Mouse (Mus musculus) limb, embryonic 13.5 days (tissue): ENCODE data around the gene Prkaca. TPM values are rescaled to one million over a fixed set of nuclear protein-coding genes. Genes with fewer than 3 reads are reported as not detected.
"Not testable (repeated sequence)": the region's sequence is repeated elsewhere in the genome, so short reads cannot be mapped to it uniquely, and the experiment has no call there.

Source experiments
- ATAC-seq: fragments of 200-750 bp; cut with Nextera tagmentation; 2 replicates; pipeline ENCODE4 v1.8.0; 2017; ENCODE audit warnings: low read depth, moderate number of reproducible peaks, moderate TSS enrichment; ENCODE audit not compliant: low FRiP score
- H3K27ac ChIP-seq: fragments of 300-500 bp; sonication (generic); 2 replicates; pipeline ENCODE4 v1.5.1; 2015; ENCODE audit warnings: inconsistent platforms, mild to moderate bottlenecking, moderate library complexity
- H3K27me3 ChIP-seq: fragments of 300-500 bp; sonication (generic); 2 replicates; pipeline ENCODE4 v1.6.1; 2015; ENCODE audit warnings: mild to moderate bottlenecking, inconsistent platforms
- H3K36me3 ChIP-seq: fragments of 300-500 bp; sonication (generic); 2 replicates; pipeline ENCODE4 v1.6.1; 2015; ENCODE audit warnings: inconsistent platforms, mild to moderate bottlenecking, moderate library complexity
- H3K4me1 ChIP-seq: fragments of 300-500 bp; sonication (generic); 2 replicates; pipeline ENCODE4 v1.6.1; 2015; ENCODE audit warnings: inconsistent platforms
- H3K4me2 ChIP-seq: fragments of 300-500 bp; sonication (generic); replicated peaks from 2 replicates; pipeline ENCODE4 v1.6.1; 2015; ENCODE audit warnings: inconsistent platforms, mild to moderate bottlenecking, moderate library complexity
- H3K4me3 ChIP-seq: fragments of 300-500 bp; sonication (generic); 2 replicates; pipeline ENCODE4 v1.5.1; 2015; ENCODE audit warnings: moderate library complexity, mild to moderate bottlenecking, inconsistent platforms
- H3K9ac ChIP-seq: fragments of 300-500 bp; sonication (generic); 2 replicates; pipeline ENCODE4 v1.6.1; 2015; ENCODE audit warnings: mild to moderate bottlenecking, inconsistent platforms
- H3K9me3 ChIP-seq: fragments of 300-500 bp; sonication (generic); 2 replicates; pipeline ENCODE4 v1.6.1; 2016; ENCODE audit warnings: inconsistent platforms
- WGBS: fragments of 180-500 bp; shearing (Covaris S2); methylation state at CpG from one replicate; pipeline ENCODE4 v1.1.7; 2015; 5-methylcytosine and 5-hydroxymethylcytosine counted together
- polyA plus RNA-seq: library from polyadenylated mRNA; unstranded; fragments of >200 nt; fragmentation: Nextera tagmentation; extraction: Ambion mirVana; gene quantifications from 2 replicates; pipeline ENCODE4 v1.2.1, GENCODE M21; 2015

Prkaca gene
- polyA plus RNA-seq, 1 experiment from 2014 or later: 174 TPM

GRCm38 (mm10) chr8:84005502-84005901, 32.7 kb downstream of the Prkaca start:
- 96% methylated on average over 7 of the region's 7 CpGs for WGBS
- Histone ChIP-seq H3K27me3 (peaks cover 18% of the 10 kb centered on the region), H3K4me1 (peaks cover 46% of the 10 kb centered on the region), H3K27ac (0 out of 2 replicates have a peak overlapping the region, but pooled peaks have one; percentile 88), H3K36me3 (peaks cover 23% of the 10 kb centered on the region)
- H3K9me3 ChIP-seq, H3K4me3 ChIP-seq, H3K4me2 ChIP-seq, H3K9ac ChIP-seq, ATAC-seq: not testable (repeated sequence)

- WGBS: 29% methylated on average over 7 of the region's 7 CpGs
- no peaks in the 10 kb centered on the region for H3K9me3 ChIP-seq
- H3K4me1 ChIP-seq: peaks cover 44% of the 10 kb centered on the region
- H3K27me3 ChIP-seq: peaks cover 37% of the 10 kb centered on the region
- no peaks in the 10 kb centered on the region for H3K36me3 ChIP-seq
- ATAC-seq: no peak
- no peak overlapping the region for H3K4me3 ChIP-seq
- H3K4me2 ChIP-seq: no peak overlapping the region
- no peak overlapping the region for H3K9ac ChIP-seq
- H3K27ac ChIP-seq: no peak overlapping the region
Observed at GRCm38 (mm10) chr8:84008362-84008761, 35.6 kb downstream of the Prkaca start.

GRCm38 (mm10) chr8:84009876-84010275, 37.1 kb downstream of the Prkaca start:
- WGBS: under 1% methylated on average over 11 of the region's 11 CpGs
- Histone ChIP-seq H3K4me3 (peak overlapping the region; percentile 58; the same call in 1 of the 2 replicates), H3K27me3 (peaks cover 44% of the 10 kb centered on the region), H3K4me1 (peaks cover 33% of the 10 kb centered on the region), H3K36me3 (no peaks in the 10 kb centered on the region), H3K9me3 (no peaks in the 10 kb centered on the region), H3K9ac (no peak overlapping the region), H3K4me2 (peak overlapping the region; percentile 96; the same call in 1 of the 2 replicates), H3K27ac (no peak overlapping the region)
- peak; percentile 54; the same call in 1 of the 2 replicates for ATAC-seq

GRCm38 (mm10) chr8:84010625-84011611, 38.1 kb downstream of the Prkaca start:
- no peaks in the 10 kb centered on the region for H3K9me3 ChIP-seq
- ATAC-seq: 0 out of 2 replicates have a peak, but pooled peaks have one; percentile 46
- H3K4me1 ChIP-seq: peaks cover 30% of the 10 kb centered on the region
- 2% methylated on average over 83 of the region's 83 CpGs for WGBS
- peaks cover 44% of the 10 kb centered on the region for H3K27me3 ChIP-seq
- peak overlapping the region; percentile 58 for H3K4me3 ChIP-seq
- H3K36me3 ChIP-seq: no peaks in the 10 kb centered on the region
- H3K4me2 ChIP-seq: peak overlapping the region; percentile 96
- H3K9ac ChIP-seq: peak overlapping the region; percentile 70
- no peak overlapping the region for H3K27ac ChIP-seq

GRCm38 (mm10) chr8:84011705-84012498, 39.1 kb downstream of the Prkaca start, which contains the start of gene 2210011C24Rik:
2210011C24Rik (minus strand) TSS chr8:84012171.
- Histone ChIP-seq H3K4me3 (peak within 1 kb of the TSS; percentile 58), H3K27ac (no peak within 1 kb of the TSS), H3K9ac (peak within 1 kb of the TSS; percentile 70), H3K27me3 (peaks cover 44% of the 10 kb centered on the region), H3K36me3 (no peaks in the 10 kb centered on the region), H3K9me3 (no peaks in the 10 kb centered on the region), H3K4me1 (peaks cover 30% of the 10 kb centered on the region), H3K4me2 (peak within 1 kb of the TSS; percentile 96)
- ATAC-seq: no peak
- WGBS: under 1% methylated on average over 45 of the region's 45 CpGs

DNA sequence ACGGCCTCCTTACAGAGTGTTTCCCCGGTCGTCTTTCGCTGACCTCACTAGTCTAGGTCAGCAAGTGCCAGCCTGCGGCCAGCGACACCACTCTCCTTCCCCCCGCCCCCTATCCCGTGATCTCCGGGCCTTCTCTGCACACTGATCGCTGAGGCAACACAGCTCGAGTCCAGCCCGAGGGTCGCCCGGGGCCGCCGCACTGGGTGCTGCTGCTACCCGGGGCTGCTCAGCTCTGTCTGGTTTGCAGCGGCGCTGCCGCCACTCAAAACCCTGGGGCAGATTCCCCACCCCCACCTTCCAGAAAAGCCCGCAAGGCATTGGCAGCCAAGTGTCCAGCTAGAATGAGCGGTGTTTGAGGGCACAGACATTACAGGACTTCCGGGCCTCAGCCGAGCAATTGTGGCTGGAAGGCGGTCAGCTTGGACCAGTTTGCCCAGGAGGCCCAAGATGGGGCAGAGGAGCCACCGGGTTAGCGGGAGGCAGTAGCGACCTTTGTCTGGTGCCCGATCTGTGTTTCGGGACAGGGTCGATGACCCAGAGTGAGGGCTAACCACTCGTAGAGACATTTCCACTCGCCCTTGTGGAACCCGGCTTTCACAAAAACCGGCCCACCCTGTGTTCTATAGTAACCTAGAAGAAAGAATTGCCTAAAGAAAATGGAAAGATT, 39.8 kb downstream of the Prkaca start:
- WGBS: 7% methylated on average over 35 of the region's 35 CpGs
- H3K27me3 ChIP-seq: peaks cover 44% of the 10 kb centered on the region
- H3K4me3 ChIP-seq: peak overlapping the region; percentile 58
- ATAC-seq: no peak
- H3K4me1 ChIP-seq: peaks cover 30% of the 10 kb centered on the region
- peak overlapping the region; percentile 58 for H3K9ac ChIP-seq
- H3K27ac ChIP-seq: no peak overlapping the region
- peak overlapping the region; percentile 96 for H3K4me2 ChIP-seq
- no peaks in the 10 kb centered on the region for H3K36me3 ChIP-seq
- H3K9me3 ChIP-seq: no peaks in the 10 kb centered on the region

DNA sequence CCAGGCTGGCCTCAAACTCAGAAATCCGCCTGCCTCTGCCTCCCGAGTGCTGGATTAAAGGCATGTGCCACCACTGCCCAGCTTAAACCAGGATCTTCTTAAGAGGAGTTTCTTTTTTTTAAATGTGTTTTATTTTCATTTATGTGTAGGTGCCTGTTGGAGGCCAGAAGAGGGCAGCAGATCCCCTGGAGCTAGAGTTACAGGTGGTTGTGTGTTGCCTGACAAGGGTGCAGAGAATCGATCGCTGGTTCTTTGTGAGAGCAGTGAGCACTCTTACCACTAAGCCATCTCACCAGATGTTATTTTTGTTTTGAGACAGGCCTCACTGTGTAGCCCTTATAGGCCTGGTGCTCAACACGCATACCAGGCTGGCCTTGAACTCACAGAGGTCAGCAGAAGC, 43.0 kb downstream of the Prkaca start:
- H3K27ac ChIP-seq: no peak overlapping the region
- peaks cover 52% of the 10 kb centered on the region for H3K27me3 ChIP-seq
- no peaks in the 10 kb centered on the region for H3K9me3 ChIP-seq
- no peaks in the 10 kb centered on the region for H3K36me3 ChIP-seq
- no peak for ATAC-seq
- no peak overlapping the region for H3K4me2 ChIP-seq
- 91% methylated on average over 5 of the region's 5 CpGs for WGBS
- H3K9ac ChIP-seq: no peak overlapping the region
- H3K4me1 ChIP-seq: peaks cover 16% of the 10 kb centered on the region
- H3K4me3 ChIP-seq: no peak overlapping the region

GRCm38 (mm10) chr8:84019738-84020137, 46.9 kb downstream of the Prkaca start:
- H3K4me1 ChIP-seq: peaks cover 13% of the 10 kb centered on the region
- 81% methylated on average over 9 of the region's 9 CpGs for WGBS
- H3K4me3 ChIP-seq: no peak overlapping the region
- H3K27me3 ChIP-seq: peaks cover 49% of the 10 kb centered on the region
- no peak overlapping the region for H3K4me2 ChIP-seq
- H3K9me3 ChIP-seq: no peaks in the 10 kb centered on the region
- H3K9ac ChIP-seq: no peak overlapping the region
- no peaks in the 10 kb centered on the region for H3K36me3 ChIP-seq
- H3K27ac ChIP-seq: no peak overlapping the region
- no peak for ATAC-seq

- Histone ChIP-seq H3K4me1 (peaks cover 17% of the 10 kb centered on the region), H3K4me3 (no peak within 1 kb of the TSS), H3K9ac (no peak within 1 kb of the TSS), H3K36me3 (no peaks in the 10 kb centered on the region), H3K27me3 (peaks cover 62% of the 10 kb centered on the region), H3K27ac (no peak within 1 kb of the TSS), H3K4me2 (peak within 1 kb of the TSS; percentile 36), H3K9me3 (no peaks in the 10 kb centered on the region)
- ATAC-seq: no peak
- 9% methylated on average over 18 of the region's 18 CpGs for WGBS
Observed at GRCm38 (mm10) chr8:84021096-84021495, 48.3 kb downstream of the Prkaca start, which contains the start of gene Palm3. Palm3 (plus strand) TSS chr8:84021471.

- no peak for ATAC-seq
- 41% methylated on average over 12 of the region's 12 CpGs for WGBS
- peaks cover 22% of the 10 kb centered on the region for H3K4me1 ChIP-seq
- peak overlapping the region; percentile 36 for H3K4me2 ChIP-seq
- no peak overlapping the region for H3K4me3 ChIP-seq
- no peak overlapping the region for H3K9ac ChIP-seq
- H3K27ac ChIP-seq: no peak overlapping the region
- no peaks in the 10 kb centered on the region for H3K36me3 ChIP-seq
- H3K27me3 ChIP-seq: peaks cover 67% of the 10 kb centered on the region
- H3K9me3 ChIP-seq: no peaks in the 10 kb centered on the region
Observed at GRCm38 (mm10) chr8:84021569-84021968, 48.8 kb downstream of the Prkaca start.

GRCm38 (mm10) chr8:84023085-84023484, 50.3 kb downstream of the Prkaca start:
- Histone ChIP-seq H3K27ac (no peak overlapping the region), H3K9ac (no peak overlapping the region), H3K27me3 (peaks cover 81% of the 10 kb centered on the region), H3K4me2 (no peak overlapping the region), H3K9me3 (no peaks in the 10 kb centered on the region), H3K36me3 (no peaks in the 10 kb centered on the region), H3K4me3 (no peak overlapping the region), H3K4me1 (peaks cover 26% of the 10 kb centered on the region)
- 20% methylated on average over 5 of the region's 5 CpGs for WGBS
- ATAC-seq: no peak
